Mouse (Mus musculus) midbrain, embryonic 10.5 days (tissue): ENCODE measurements around the gene Cav1. TPM values are rescaled to one million over a fixed set of nuclear protein-coding genes. Genes with fewer than 3 reads are reported as not detected.

ENCODE experiments used
- polyA plus RNA-seq: library from polyadenylated mRNA; unstranded; fragments of >200 nt; fragmentation: Nextera tagmentation; extraction: Ambion mirVana; gene quantifications from 2 replicates; pipeline ENCODE4 v1.2.1, GENCODE M21; 2016

The Cav1 gene
- polyA plus RNA-seq, 1 experiment from 2014 or later = 6.4 TPM

Other genes starting within 250 kb of the Cav1 start
- 30.7 and 33.2 TPM in 2 replicates for gene Tes, start 241.2 kb upstream of the Cav1 start, polyA plus RNA-seq
- gene Cav2, start 25.1 kb upstream of the Cav1 start, polyA plus RNA-seq = 5.0 and 5.4 TPM in 2 replicates
- 0.86 and 0.95 TPM in 2 replicates for gene Met, start 157.5 kb downstream of the Cav1 start, polyA plus RNA-seq